Mouse (Mus musculus): ENCODE measurements at regions not wholly inside any gene's neighbourhood (a gene's known extent, or its start where the extent isn't known, plus 50 kb on each side); places are given as distances from the start of the nearest gene placed in this dataset.

- DNase-seq (ENCODE audit: low spot score in 2 of 2): no peak
These were observed 62.5 kb upstream of the Ube2e1 start for GRCm38 (mm10) chr14:18394071-18394745.

- DNase-seq (ENCODE audit: low spot score in 2 of 2): no peak
These were observed 60.3 kb upstream of the Ube2e1 start for GRCm38 (mm10) chr14:18391824-18392486.

GRCm38 (mm10) chr14:18389390-18389789 lies 57.7 kb upstream of the Ube2e1 start:
- no peak for DNase-seq (ENCODE audit: low spot score in 2 of 2)

- peak in 1 of 2 experiments; percentile 45 for DNase-seq (ENCODE audit: low spot score in 2 of 2)
These were observed 54.5 kb upstream of the Ube2e1 start for GRCm38 (mm10) chr14:18385953-18386668.
